Mouse (Mus musculus) monocyte, adult 2 months (primary cell): ENCODE data around the gene Tmem79.
A peak's percentile ranks its signal among the peaks of the same experiment; 100 is the strongest.
"Not testable (repeated sequence)": the region's sequence is repeated elsewhere in the genome, so short reads cannot be mapped to it uniquely, and the experiment has no call there.

Source experiments
- DNase-seq, 2 experiments: peaks; one replicate each; pipeline ENCODE4 v3.0.0; 2022; ENCODE audit warnings: low spot score in 2 of 2, low read depth in 1 of 2

Tmem79 gene

DNA sequence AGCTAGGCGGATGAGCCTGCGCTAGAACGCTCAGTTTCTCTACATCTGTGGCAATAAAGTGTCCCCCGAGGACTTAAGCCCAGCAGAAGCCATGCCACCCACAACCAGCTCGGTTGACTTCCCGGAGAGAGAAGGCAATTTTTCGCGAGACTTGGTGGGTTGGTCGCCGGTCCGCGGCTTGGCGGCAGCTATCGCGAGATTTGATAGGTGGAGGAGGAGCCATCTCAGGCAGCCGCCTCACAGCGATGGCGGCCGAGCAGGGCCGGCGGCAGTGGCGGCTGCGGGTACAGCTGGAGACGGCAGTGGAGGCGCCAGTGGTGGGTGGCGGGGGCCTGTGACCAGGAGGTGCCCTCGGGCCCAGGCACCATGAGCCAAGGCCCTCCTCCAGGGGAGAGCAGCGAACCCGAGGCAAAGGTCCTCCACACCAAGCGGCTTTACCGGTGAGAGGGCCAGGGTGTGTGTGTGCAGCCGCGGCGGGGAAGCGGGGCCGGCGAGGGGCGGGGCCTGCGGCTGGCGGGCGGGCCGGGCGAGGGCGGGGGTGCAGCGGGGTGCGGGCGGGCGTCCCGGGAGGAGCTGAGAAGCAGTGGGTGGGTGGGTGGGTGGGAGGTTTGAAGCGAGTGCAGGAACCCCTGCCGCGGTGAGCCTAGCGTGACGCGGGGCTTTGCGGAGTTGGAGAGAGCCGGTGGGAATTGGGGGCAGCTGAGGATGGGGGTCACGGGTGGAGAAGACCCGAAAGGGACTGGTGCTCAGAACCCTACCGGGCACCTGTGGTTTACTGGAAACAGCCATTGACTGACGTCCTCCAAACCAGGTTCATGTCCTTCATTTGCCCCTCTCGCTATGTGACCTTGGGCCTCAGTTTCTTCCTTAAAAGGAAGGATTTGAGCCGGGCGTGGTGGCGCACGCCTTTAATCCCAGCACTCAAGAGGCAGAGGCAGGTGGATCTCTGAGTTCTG lies at the start of gene Tmem79, which contains the start of gene Smg5:
Gene Tmem79, minus strand, starts transcription at position 91 of the 956 bp plus-strand sequence.
Gene Smg5, plus strand, starts transcription at position 203 of the 956 bp plus-strand sequence.
- peak; percentile 93 to 96 for DNase-seq

DNA sequence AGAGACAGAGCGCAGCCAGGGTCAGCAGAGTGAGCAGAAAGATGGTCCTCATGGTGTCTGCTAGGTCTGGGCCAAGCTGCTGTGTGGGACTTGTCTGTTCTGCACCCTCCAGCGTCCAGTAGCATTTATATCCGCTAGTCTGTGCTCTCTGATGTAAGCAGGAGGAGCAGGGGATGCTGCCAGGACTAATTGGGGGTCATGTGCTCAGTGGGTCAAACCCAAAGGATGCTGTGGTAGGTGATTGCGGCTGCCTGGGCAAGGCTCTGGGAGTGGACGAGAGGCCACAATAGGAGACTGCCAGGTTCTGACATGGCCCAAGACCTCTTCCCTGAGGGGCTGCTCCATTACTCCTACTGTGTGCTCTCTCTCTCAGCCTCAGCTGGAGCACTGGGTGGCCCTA lies 48.4 kb upstream of the Tmem79 start, which contains the start of gene Bglap:
Gene Bglap, minus strand, starts transcription at position 101 of the 400 bp plus-strand sequence.
- DNase-seq: no peak

DNA sequence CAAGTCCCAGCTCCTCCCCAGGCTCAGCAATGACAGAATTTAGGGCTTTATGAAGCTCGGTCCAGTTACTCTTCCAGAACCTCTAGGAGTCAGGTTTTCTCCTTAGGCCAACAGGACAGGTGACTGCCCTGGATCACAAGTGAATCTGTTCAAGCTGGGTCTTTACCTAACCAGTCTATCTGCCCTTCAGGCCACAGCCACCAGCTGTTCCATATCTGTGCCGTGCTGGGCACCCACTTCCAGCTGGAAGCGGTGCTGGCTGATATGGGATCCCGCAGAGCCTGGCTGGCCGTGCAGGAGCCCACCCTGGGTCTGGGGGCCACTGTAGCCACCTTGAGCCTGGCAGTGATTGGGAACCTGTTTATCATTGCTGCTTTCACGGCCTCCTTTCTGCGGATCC lies 46.4 kb upstream of the Tmem79 start:
- not testable (repeated sequence) for DNase-seq

DNA sequence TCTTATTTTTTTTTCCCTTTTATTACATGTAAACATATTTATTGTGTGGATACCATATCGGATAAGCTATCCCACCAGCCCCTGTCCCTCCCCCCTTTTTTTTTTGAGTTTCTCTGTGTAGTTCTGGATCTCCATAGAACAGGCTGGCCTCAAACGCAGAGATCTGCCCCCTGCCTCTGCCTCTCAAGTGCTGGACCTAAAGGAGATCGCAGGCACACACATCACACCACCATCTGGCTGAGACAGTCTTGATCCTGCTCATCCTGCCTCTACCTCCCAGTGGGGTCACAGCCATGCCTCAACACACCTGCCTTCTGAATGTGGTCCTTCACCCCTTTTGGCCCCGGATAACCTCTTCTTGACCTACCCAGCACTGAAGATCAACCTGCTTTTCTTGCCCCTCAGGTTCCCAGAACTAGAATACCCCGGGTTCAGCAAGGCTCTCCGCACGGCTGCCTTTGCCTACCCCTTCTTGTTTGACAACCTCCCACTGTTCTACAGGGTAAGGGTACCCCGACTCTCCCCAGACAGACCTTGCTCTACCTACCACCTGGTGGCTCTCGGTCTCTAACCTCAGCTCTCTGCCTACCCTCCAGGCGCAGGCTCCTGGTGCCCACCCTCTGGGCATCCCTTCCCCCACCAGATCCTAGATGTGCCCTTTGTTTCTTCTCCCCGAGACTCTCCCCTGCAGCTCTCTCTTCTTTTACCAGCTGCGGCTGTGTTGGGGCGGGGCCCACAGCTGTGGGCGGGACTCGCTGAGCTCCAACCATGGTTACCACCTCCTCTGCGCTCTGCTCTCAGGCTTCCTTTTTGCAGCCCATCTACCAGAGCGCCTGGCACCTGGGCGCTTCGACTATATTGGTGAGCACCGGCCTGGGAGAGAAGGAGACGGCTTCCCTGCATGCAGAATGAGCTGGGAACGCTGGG lies 45.7 kb upstream of the Tmem79 start:
- DNase-seq: not testable (repeated sequence)

DNA sequence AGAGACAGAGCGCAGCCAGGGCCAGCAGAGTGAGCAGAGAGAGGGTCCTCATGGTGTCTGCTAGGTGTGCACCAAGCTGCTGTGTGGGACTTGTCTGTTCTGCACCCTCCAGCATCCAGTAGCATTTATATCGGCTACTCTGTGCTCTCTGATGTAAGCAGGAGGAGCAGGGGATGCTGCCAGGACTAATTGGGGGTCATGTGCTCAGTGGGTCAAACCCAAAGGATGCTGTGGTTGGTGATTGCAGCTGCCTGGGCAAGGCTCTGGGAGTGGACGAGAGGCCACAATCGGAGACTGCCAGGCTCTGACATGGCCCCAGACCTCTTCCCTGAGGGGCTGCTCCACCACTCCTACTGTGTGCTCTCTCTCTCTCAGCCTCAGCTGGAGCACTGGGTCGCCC lies 42.7 kb upstream of the Tmem79 start, which contains the start of gene Bglap2:
Gene Bglap2, minus strand, starts transcription at position 101 of the 400 bp plus-strand sequence.
- not testable (repeated sequence) for DNase-seq

DNA sequence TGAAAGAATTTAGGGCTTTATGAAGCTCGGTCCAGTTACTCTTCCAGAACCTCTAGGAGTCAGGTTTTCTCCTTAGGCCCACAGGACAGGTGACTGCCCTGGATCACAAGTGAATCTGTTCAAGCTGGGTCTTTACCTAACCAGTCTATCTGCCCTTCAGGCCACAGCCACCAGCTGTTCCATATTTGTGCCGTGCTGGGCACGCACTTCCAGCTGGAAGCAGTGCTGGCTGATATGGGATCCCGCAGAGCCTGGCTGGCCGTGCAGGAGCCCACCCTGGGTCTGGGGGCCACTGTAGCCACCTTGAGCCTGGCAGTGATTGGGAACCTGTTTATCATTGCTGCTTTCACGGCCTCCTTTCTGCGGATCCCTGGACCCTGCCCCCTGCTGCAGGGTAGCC lies 40.7 kb upstream of the Tmem79 start:
- not testable (repeated sequence) for DNase-seq

DNA sequence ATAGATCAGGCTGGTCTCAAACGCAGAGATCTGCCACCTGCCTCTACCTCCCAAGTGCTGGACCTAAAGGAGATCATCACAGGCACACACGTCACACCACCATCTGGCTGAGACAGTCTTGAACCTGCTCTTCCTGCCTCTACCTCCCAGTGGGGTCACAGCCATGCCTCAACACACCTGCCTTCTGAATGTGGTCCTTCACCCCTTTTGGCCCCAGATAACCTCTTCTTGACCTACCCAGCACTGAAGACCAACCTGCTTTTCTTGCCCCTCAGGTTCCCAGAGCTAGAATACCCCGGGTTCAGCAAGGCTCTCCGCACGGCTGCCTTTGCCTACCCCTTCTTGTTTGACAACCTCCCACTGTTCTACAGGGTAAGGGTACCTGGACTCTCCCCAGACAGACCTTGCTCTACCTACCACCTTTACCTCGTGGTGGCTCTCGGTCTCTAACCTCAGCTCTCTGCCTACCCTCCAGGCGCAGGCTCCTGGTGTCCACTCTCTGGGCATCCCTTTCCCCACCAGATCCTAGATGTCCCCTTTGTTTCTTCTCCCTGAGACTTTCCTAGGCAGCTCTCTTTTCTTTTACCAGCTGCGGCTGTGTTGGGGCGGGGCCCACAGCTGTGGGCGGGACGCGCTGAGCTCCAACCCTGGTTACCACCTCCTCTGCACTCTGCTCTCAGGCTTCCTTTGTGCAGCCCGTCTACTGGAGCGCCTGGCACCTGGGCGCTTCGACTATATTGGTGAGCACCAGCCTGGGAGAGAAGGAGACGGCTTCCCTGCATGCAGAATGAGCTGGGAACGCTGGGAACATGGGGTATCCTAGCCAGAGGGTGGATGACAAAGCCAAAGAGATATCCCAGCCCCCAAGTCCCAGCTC lies 40.0 kb upstream of the Tmem79 start:
- not testable (repeated sequence) for DNase-seq

DNA sequence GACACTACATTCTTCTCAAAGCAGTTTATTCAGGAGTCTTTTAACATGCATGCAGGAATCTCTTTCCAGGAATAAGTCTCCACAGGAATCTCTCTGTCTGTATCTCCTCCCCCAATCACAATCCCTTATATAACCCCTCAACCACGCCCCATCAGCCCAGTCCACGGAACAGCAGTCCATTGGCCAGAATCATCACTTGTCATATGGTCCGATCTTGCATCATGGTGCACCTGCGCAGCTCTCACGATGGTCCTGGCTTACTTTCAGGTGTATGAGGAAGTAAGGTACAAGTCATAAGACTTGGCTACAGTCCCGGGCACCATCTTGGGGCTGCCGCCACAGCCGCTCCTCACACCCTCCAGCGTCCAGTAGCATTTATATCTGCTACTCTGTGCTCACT lies 36.7 kb upstream of the Tmem79 start, which contains the start of gene Bglap3:
Gene Bglap3, minus strand, starts transcription at position 101 of the 400 bp plus-strand sequence.
- DNase-seq: not testable (repeated sequence)

DNA sequence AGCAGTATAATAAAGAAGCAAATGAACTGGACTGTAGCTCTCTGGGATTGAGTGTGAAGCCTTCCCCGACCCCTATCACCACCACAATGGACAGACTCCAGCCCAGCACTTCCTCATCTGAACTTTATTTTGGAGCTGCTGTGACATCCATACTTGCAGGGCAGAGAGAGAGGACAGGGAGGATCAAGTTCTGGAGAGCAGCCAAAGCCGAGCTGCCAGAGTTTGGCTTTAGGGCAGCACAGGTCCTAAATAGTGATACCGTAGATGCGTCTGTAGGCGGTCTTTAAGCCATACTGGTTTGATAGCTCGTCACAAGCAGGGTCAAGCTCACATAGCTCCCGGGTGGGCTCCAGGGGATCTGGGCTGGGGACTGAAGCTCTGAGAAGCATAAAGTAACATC lies 32.6 kb upstream of the Tmem79 start:
- not testable (repeated sequence) for DNase-seq

DNA sequence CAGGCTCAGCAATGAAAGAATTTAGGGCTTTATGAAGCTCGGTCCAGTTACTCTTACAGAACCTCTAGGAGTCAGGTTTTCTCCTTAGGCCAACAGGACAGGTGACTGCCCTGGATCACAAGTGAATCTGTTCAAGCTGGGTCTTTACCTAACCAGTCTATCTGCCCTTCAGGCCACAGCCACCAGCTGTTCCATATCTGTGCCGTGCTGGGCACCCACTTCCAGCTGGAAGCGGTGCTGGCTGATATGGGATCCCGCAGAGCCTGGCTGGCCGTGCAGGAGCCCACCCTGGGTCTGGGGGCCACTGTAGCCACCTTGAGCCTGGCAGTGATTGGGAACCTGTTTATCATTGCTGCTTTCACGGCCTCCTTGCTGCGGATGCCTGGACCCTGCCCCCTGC lies 31.6 kb upstream of the Tmem79 start:
- not testable (repeated sequence) for DNase-seq

DNA sequence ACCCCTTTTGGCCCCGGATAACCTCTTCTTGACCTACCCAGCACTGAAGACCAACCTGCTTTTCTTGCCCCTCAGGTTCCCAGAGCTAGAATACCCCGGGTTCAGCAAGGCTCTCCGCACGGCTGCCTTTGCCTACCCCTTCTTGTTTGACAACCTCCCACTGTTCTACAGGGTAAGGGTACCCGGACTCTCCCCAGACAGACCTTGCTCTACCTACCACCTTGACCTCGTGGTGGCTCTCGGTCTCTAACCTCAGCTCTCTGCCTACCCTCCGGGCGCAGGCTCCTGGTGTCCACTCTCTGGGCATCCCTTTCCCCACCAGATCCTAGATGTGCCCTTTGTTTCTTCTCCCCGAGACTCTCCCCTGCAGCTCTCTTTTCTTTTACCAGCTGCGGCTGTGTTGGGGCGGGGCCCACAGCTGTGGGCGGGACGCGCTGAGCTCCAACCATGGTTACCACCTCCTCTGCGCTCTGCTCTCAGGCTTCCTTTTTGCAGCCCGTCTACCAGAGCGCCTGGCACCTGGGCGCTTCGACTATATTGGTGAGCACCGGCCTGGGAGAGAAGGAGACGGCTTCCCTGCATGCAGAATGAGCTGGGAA lies 31.0 kb upstream of the Tmem79 start:
- not testable (repeated sequence) for DNase-seq

DNA sequence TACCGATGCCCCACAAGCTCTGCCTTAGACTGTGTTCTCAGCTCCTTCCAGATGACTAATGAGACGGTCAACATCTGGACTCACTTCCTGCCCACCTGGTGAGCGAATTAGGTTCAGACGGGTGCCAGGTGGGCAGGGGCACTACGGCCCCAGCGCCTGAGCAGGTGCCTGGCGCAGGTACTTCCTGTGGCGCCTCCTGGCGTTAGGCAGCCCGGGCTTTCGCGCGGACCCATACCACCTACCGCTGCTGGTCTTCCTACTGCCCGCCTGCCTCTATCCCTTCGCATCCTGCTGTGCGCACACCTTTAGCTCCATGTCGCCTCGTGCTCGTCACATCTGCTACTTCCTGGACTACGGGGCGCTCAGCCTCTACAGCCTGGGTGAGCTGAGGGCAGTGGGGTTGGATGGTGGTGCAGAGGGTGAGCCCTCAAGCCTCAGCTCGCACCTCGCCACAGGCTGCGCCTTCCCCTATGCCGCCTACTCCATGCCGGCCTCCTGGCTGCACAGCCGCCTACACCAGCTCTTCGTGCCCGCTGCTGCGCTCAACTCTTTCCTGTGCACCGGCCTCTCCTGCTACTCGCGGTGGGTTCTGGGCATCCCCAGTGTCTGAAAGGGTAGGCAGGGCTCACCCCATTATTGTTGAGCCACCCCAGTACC lies 29.9 kb upstream of the Tmem79 start:
- DNase-seq: no peak

DNA sequence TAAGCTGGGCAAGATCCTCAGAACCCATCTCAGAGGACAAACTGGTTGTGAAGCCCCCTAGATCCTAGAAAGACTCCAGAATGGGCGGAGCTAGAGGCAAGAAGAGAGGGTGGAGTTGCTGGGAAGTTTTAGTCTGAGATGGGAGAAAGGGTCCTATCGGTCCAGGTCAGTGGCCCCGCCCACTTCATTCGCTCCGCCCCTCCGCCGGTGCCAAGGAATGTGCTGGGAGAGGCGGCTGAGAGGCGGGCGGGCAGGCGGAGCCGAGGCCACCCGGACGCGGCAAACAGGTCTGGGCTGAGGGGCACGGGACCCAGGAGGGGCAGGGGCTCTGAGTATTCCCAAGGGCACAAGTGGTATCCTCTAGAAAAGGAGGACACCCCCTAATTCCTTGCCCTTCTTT lies 28.4 kb upstream of the Tmem79 start, which contains the start of gene Paqr6:
Gene Paqr6, plus strand, starts transcription at position 248 of the 400 bp plus-strand sequence.
- DNase-seq: no peak

DNA sequence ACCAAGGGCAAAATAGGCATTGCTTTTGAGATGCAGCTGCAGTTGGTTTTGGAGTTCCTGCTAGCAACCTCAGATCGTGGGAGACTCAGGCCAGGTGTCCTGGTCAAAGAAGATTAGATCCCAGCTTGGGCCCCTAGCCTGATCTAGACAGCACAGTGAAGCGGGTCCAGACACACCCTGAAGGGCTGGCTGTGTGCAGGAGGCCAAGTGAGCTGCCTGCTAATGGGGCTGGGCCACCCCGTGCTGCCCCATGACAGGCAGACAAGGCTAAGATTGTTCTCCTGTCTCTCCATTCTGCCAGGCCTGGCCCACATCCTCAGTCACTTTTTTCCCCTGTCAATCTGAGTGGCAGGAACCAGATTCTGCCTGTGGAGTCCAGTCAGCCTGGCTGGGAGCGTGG lies 27.8 kb upstream of the Tmem79 start:
- DNase-seq: no peak

DNA sequence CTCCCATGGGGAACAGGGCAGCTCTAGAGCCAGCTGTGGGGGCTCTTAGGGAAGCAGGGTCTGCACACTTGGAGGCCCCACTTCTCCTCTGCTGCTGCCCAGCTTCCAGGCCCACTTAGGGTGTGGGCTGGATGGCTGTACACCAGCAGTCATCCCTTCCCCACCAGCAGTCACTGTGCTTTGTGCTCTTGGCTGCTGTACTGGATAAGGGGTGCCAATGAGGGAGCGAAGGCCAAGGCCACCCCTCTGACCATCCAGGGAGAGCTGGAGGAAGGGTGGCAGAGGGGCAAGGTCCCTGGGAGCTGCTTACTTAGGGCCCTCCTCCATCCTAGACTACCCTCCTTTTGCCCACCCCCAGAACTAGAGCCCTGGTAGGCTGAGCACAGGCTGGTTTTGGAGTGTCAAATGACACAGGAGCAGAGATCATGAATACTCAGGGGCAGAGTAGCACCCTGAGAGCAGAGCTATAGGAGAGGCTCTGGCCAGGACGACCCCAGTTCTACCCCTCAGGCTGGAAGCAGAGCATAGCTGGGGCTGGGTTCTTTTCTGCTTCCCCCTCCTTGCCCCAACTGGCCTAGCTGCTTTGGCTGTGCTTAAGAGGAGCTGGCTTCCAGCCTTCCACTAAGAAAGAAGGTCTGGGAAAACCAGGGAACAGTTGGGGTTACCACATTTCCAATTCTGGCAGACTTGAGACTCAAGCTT lies 25.8 kb upstream of the Tmem79 start:
- no peak for DNase-seq

DNA sequence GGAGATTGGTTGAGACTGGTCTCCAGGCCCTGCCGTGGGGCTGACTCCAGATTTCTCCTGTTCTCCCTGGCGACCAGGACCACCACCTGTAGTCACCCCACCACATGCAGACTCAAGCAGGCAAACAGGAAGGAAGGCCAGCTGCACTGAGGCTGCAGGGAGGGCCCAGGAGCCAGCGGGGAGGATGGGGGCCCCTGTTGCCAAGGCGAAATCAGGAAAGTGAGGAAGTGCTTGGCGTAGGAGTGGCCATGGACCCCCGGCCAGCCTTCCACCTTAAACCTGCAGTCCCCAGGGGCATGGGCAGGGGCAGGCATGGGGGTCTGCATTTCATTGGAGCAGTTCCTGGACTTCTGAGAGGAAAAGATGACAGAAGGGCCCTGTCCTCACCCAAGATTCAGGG lies 25.1 kb upstream of the Tmem79 start:
- DNase-seq: no peak

DNA sequence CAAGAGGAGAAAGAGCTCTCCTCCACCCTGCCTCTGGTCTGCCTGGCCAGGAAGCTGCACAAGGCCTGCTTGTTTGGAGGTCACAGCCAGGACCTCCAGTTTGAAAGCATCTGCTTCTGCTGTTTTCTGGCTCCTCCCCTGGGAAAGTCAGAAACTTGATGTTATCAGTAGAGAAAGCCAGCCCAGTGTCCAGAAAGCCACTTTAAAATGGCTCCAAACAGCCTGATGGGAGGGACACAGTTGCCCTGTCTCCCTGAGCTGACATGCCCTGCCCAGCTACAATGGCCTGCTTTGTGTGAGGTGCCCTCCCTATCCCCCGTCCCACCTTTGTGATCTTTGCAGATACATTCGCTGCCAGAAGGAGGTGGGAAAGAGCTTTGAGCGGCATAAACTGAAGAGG lies 24.0 kb upstream of the Tmem79 start:
- no peak for DNase-seq

DNA sequence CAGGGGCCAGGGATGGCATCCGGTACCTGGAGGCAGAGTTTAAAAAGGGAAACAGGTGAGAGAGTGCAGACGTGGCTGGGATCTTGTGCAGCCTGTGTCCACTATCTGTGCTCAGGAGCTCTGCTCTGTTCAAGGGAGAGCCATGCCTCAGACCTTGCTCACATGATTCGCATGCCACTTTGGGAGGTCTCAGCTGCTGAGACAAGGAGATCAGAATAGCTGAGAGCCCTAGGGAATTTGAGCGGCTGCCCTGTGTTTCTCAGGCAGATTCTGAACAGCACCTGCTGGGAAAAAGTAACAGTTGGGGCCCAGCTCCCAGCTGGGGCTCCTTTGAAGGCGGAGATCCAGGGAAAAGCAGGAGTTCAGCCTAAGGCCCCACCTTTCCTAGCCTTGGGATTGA lies 23.6 kb upstream of the Tmem79 start:
- no peak for DNase-seq
